Mouse (Mus musculus) G1E (cell line): ENCODE results near the gene Mapk11.

Experiments
- CTCF ChIP-seq: IDR thresholded peaks from 2 replicates; pipeline ENCODE4 v1.5.1; 2012; ENCODE audit warnings: low read depth, low read length, inconsistent platforms, mixed read lengths
- GATA1 ChIP-seq: IDR thresholded peaks from 2 replicates; pipeline ENCODE4 v1.6.1; 2012; ENCODE audit warnings: borderline replicate concordance, low read length, inconsistent platforms, mixed read lengths

- TF ChIP-seq CTCF (no peak), GATA1 (no peak)
Measured at GRCm38 (mm10) chr15:89150041-89150390, 588 bp upstream of the Mapk11 start.
